Mouse (Mus musculus) MEL (cell line): ENCODE results near the gene Hax1. TPM values are rescaled to one million over a fixed set of nuclear protein-coding genes. Genes with fewer than 3 reads are reported as not detected.

Source experiments
- DNase-seq: peaks from one replicate; pipeline ENCODE4 v3.0.0; 2011; ENCODE audit warnings: low read depth, low spot score
- H3K27ac ChIP-seq: 2 replicates; pipeline ENCODE4 v1.5.1; 2012; ENCODE audit warnings: low read depth, mild to moderate bottlenecking, control low read depth, low read length, moderate library complexity; ENCODE audit not compliant: control insufficient read depth
- H3K27me3 ChIP-seq, 2 experiments: fragments of 150-350 bp in 1 of 2; sonication (generic) in 1 of 2; 2 replicates each; pipeline ENCODE4 v1.6.1; 2012; ENCODE audit warnings: low read length in 2 of 2, mild to moderate bottlenecking in 2 of 2, improper control_type of control experiment in 1 of 2, moderate library complexity in 1 of 2; ENCODE audit not compliant: insufficient read depth in 2 of 2, control insufficient read depth in 1 of 2
- H3K36me3 ChIP-seq, 2 experiments: 2 replicates each; pipeline ENCODE4 v1.6.1; 2012 to 2014; ENCODE audit warnings: low read length in 2 of 2, improper control_type of control experiment in 1 of 2, inconsistent platforms in 1 of 2, mild to moderate bottlenecking in 1 of 2; ENCODE audit not compliant: insufficient read depth in 2 of 2, control insufficient read depth in 1 of 2
- H3K4me1 ChIP-seq, 2 experiments: fragments of 150-350 bp in 1 of 2; sonication (generic) in 1 of 2; 2 replicates each; pipeline ENCODE4 v1.6.1; 2012; ENCODE audit warnings: low read length in 2 of 2, improper control_type of control experiment in 1 of 2, mild to moderate bottlenecking in 1 of 2; ENCODE audit not compliant: insufficient read depth in 2 of 2, control insufficient read depth in 1 of 2
- H3K4me3 ChIP-seq, 2 experiments: fragments of 150-350 bp in 1 of 2; sonication (generic) in 1 of 2; 2 replicates each; pipeline ENCODE4 v1.5.1; 2012; ENCODE audit warnings: low read depth in 2 of 2, low read length in 2 of 2, mild to moderate bottlenecking in 2 of 2, moderate library complexity in 2 of 2, control low read depth in 1 of 2, improper control_type of control experiment in 1 of 2; ENCODE audit not compliant: control insufficient read depth in 1 of 2, insufficient read depth in 1 of 2
- H3K79me2 ChIP-seq: 2 replicates; pipeline ENCODE4 v1.6.1; 2012; ENCODE audit warnings: mild to moderate bottlenecking, low read length, moderate library complexity; ENCODE audit not compliant: control insufficient read depth, poor library complexity, insufficient read depth
- H3K9ac ChIP-seq: 2 replicates; pipeline ENCODE4 v1.6.1; 2012; ENCODE audit warnings: low read depth, mild to moderate bottlenecking, control low read depth, low read length, moderate library complexity; ENCODE audit not compliant: control insufficient read depth, poor library complexity, severe bottlenecking
- H3K9me3 ChIP-seq: fragments of 150-350 bp; sonication (generic); replicated peaks from 2 replicates; pipeline ENCODE4 v1.6.1; 2012; ENCODE audit warnings: mild to moderate bottlenecking, low read length, improper control_type of control experiment, moderate library complexity; ENCODE audit not compliant: insufficient read depth
- CHD2 ChIP-seq: IDR thresholded peaks from 2 replicates; pipeline ENCODE4 v1.6.1; 2011; ENCODE audit warnings: low read length, improper control_type of control experiment
- CTCF ChIP-seq, 3 experiments: IDR thresholded peaks in 2 of 3; conservative IDR thresholded peaks in 1 of 3; 2 replicates each; pipeline ENCODE4 v1.5.1; 2011 to 2012; ENCODE audit warnings: low read length in 3 of 3, low read depth in 2 of 3, mild to moderate bottlenecking in 2 of 3, improper control_type of control experiment in 1 of 3, inconsistent platforms in 1 of 3, mixed read lengths in 1 of 3, moderate library complexity in 1 of 3; ENCODE audit not compliant: control insufficient read depth in 1 of 3, insufficient read depth in 1 of 3, poor library complexity in 1 of 3, severe bottlenecking in 1 of 3
- ELF1 ChIP-seq: IDR thresholded peaks from 2 replicates; pipeline ENCODE4 v1.6.1; 2014; ENCODE audit warnings: low read depth, mild to moderate bottlenecking, inconsistent platforms, low read length, improper control_type of control experiment, moderate library complexity
- EP300 ChIP-seq, 2 experiments: IDR thresholded peaks; 2 replicates each; pipeline ENCODE4 v1.6.1; 2011; ENCODE audit warnings: improper control_type of control experiment in 2 of 2, low read length in 2 of 2, low read depth in 1 of 2, mild to moderate bottlenecking in 1 of 2
- ETS1 ChIP-seq: IDR thresholded peaks from 2 replicates; pipeline ENCODE4 v1.6.1; 2012; ENCODE audit warnings: low read depth, mild to moderate bottlenecking, inconsistent platforms, low read length, improper control_type of control experiment, moderate library complexity
- GATA1 ChIP-seq: IDR thresholded peaks from 2 replicates; pipeline ENCODE4 v1.6.1; 2011; ENCODE audit warnings: low read depth, low read length, improper control_type of control experiment
- HCFC1 ChIP-seq: IDR thresholded peaks from 2 replicates; pipeline ENCODE4 v1.6.1; 2012; ENCODE audit warnings: low read depth, mild to moderate bottlenecking, inconsistent platforms, low read length, improper control_type of control experiment, moderate library complexity
- JUND ChIP-seq: IDR thresholded peaks from 2 replicates; pipeline ENCODE4 v1.6.1; 2011; ENCODE audit warnings: low read depth, mild to moderate bottlenecking, improper control_type of control experiment, low read length
- MAX ChIP-seq: IDR thresholded peaks from 2 replicates; pipeline ENCODE4 v1.6.1; 2011; ENCODE audit warnings: low read length, improper control_type of control experiment
- MAZ ChIP-seq: IDR thresholded peaks from 2 replicates; pipeline ENCODE4 v1.6.1; 2012; ENCODE audit warnings: low read depth, mild to moderate bottlenecking, inconsistent platforms, low read length, improper control_type of control experiment
- MXI1 ChIP-seq: IDR thresholded peaks from 2 replicates; pipeline ENCODE4 v1.6.1; 2011; ENCODE audit warnings: mild to moderate bottlenecking, low read depth, low read length, improper control_type of control experiment
- MYC ChIP-seq: IDR thresholded peaks from 2 replicates; pipeline ENCODE4 v1.6.1; 2011; ENCODE audit warnings: low read depth, mild to moderate bottlenecking, low read length, improper control_type of control experiment, moderate library complexity
- POLR2A ChIP-seq, 2 experiments: IDR thresholded peaks; 2 replicates each; pipeline ENCODE4 v1.6.1; 2011 to 2012; ENCODE audit warnings: low read length in 2 of 2, mild to moderate bottlenecking in 2 of 2, control low read depth in 1 of 2, improper control_type of control experiment in 1 of 2, low read depth in 1 of 2, moderate library complexity in 1 of 2; ENCODE audit not compliant: control insufficient read depth in 1 of 2, insufficient read depth in 1 of 2, poor library complexity in 1 of 2
- POLR2AphosphoS2 ChIP-seq: IDR thresholded peaks from 2 replicates; pipeline ENCODE4 v1.6.1; 2011; ENCODE audit warnings: low read length, improper control_type of control experiment
- RAD21 ChIP-seq: IDR thresholded peaks from 2 replicates; pipeline ENCODE4 v1.6.1; 2011; ENCODE audit warnings: mild to moderate bottlenecking, low read depth, low read length, improper control_type of control experiment
- RCOR1 ChIP-seq: IDR thresholded peaks from 2 replicates; pipeline ENCODE4 v1.6.1; 2012; ENCODE audit warnings: low read depth, mild to moderate bottlenecking, inconsistent platforms, low read length, improper control_type of control experiment
- SIN3A ChIP-seq: IDR thresholded peaks from 2 replicates; pipeline ENCODE4 v1.6.1; 2012; ENCODE audit warnings: low read length, improper control_type of control experiment, inconsistent platforms
- TAL1 ChIP-seq: IDR thresholded peaks from 2 replicates; pipeline ENCODE4 v1.6.1; 2012; ENCODE audit warnings: mild to moderate bottlenecking, inconsistent platforms, low read length, moderate library complexity, mixed read lengths
- TBP ChIP-seq: IDR thresholded peaks from 2 replicates; pipeline ENCODE4 v1.8.0; 2011; ENCODE audit warnings: low read depth, low read length, improper control_type of control experiment
- TCF12 ChIP-seq: IDR thresholded peaks from 2 replicates; pipeline ENCODE4 v1.6.1; 2014; ENCODE audit warnings: low read depth, mild to moderate bottlenecking, inconsistent platforms, low read length, improper control_type of control experiment, moderate library complexity
- UBTF ChIP-seq: IDR thresholded peaks from 2 replicates; pipeline ENCODE4 v1.6.1; 2012; ENCODE audit warnings: low read depth, mild to moderate bottlenecking, inconsistent platforms, low read length, improper control_type of control experiment, moderate library complexity, borderline replicate concordance; ENCODE audit not compliant: insufficient read depth
- USF1 ChIP-seq: IDR thresholded peaks from 2 replicates; pipeline ENCODE4 v1.6.1; 2014; ENCODE audit warnings: low read depth, mild to moderate bottlenecking, inconsistent platforms, low read length, improper control_type of control experiment, moderate library complexity
- USF2 ChIP-seq, 2 experiments: IDR thresholded peaks; 2 replicates each; pipeline ENCODE4 v1.6.1; 2011 to 2012; ENCODE audit warnings: improper control_type of control experiment in 2 of 2, low read length in 2 of 2, borderline replicate concordance in 1 of 2, inconsistent platforms in 1 of 2, low read depth in 1 of 2, mild to moderate bottlenecking in 1 of 2; ENCODE audit not compliant: insufficient read depth in 1 of 2
- ZKSCAN1 ChIP-seq: IDR thresholded peaks from 2 replicates; pipeline ENCODE4 v1.6.1; 2012; ENCODE audit warnings: low read depth, mild to moderate bottlenecking, inconsistent platforms, low read length, improper control_type of control experiment, moderate library complexity
- ZMIZ1 ChIP-seq: IDR thresholded peaks from 2 replicates; pipeline ENCODE4 v1.6.1; 2012; ENCODE audit warnings: low read depth, mild to moderate bottlenecking, inconsistent platforms, low read length, improper control_type of control experiment, moderate library complexity
- polyA plus RNA-seq, 2 experiments: library from polyadenylated mRNA; stranded (reverse) in 1 of 2; unstranded in 1 of 2; fragments of >175 nt in 1 of 2; fragments of >200 nt in 1 of 2; gene quantifications; 2 replicates each; pipeline versions ENCODE4 v1.2.1 to v1.2.4; 2012; ENCODE audit warnings: low replicate concordance in 2 of 2, low read depth in 1 of 2; ENCODE audit not compliant: insufficient read length in 2 of 2, insufficient read depth in 1 of 2, missing spikeins in 1 of 2
- total RNA-seq: library from RNA; depleted of rRNA; stranded (reverse); fragments of 300-350 nt; gene quantifications from 2 replicates; pipeline ENCODE4 v1.2.3, GENCODE M21; 2012

Gene Hax1
- total and polyA plus RNA-seq, 3 experiments: 232 to 322 TPM; not detected in 1

DNA sequence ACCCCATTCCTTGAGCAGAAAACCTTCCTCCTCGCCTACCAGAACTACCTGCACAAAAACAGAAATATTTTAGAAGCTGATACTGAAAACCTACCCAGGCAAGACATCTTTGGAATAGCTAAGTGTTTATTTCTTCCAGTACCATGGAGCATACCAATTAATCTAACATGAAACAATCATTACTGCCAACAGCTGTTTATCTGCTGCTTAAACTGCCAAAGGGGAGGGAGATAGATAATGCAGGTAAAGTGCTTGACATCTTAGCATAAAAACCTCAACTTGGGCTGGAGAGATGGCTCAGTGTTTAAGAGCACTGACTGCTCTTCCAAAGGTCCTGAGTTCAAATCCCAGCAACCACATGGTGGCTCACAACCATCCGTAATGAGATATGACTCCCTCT is 36.1 kb upstream of the Hax1 start:
- peaks cover 36 to 89% of the 10 kb centered on the region in 2 experiments for H3K36me3 ChIP-seq
- no peak overlapping the region for H3K9ac ChIP-seq
- H3K9me3 ChIP-seq: no peaks in the 10 kb centered on the region
- peaks cover 2 to 10% of the 10 kb centered on the region in 2 experiments; a peak in 3 of 4 replicates for H3K4me1 ChIP-seq
- H3K4me3 ChIP-seq: no peak overlapping the region
- DNase-seq: no peak
- no peak overlapping the region for H3K27ac ChIP-seq
- TF ChIP-seq ETS1: 0 out of 2 replicates have a peak, but pooled peaks have one; percentile 45
- TF ChIP-seq GATA1: no peak
- TF ChIP-seq UBTF: no peak
- TF ChIP-seq CHD2: no peak
- no peak for TF ChIP-seq USF1
- TF ChIP-seq SIN3A: 0 out of 2 replicates have a peak, but pooled peaks have one; percentile 21
- TF ChIP-seq MAZ: no peak
- no peak for TF ChIP-seq CTCF (IDR thresholded peaks at IDR 0.05 in 2 of 3, conservative IDR thresholded peaks at IDR 0.05 in 1 of 3; ENCODE audit: control insufficient read depth in 1 of 3, insufficient read depth in 1 of 3, low read depth in 2 of 3, low read length in 3 of 3, poor library complexity in 1 of 3, severe bottlenecking in 1 of 3)
- TF ChIP-seq EP300 (IDR thresholded peaks at IDR 0.05; ENCODE audit: low read depth in 1 of 2, low read length in 2 of 2): peak; percentile 21 to 71; a peak in 2 of 4 replicates
- no peak for TF ChIP-seq MAX
- no peak for TF ChIP-seq USF2 (IDR thresholded peaks at IDR 0.05; ENCODE audit: borderline replicate concordance in 1 of 2, insufficient read depth in 1 of 2, low read depth in 1 of 2, low read length in 2 of 2)
- no peak for TF ChIP-seq JUND
- TF ChIP-seq POLR2AphosphoS2: 0 out of 2 replicates have a peak, but pooled peaks have one; percentile 25
- TF ChIP-seq TCF12: peak; percentile 41; the same call in 1 of the 2 replicates
- no peak for TF ChIP-seq POLR2A (IDR thresholded peaks at IDR 0.05; ENCODE audit: control insufficient read depth in 1 of 2, insufficient read depth in 1 of 2, low read depth in 1 of 2, low read length in 2 of 2, poor library complexity in 1 of 2)
- TF ChIP-seq RAD21: no peak
- no peak for TF ChIP-seq ZKSCAN1
- H3K79me2 ChIP-seq: 0 out of 2 replicates have a peak, but pooled peaks cover 2% of the 10 kb centered on the region
- no peaks in the 10 kb centered on the region for H3K27me3 ChIP-seq

DNA sequence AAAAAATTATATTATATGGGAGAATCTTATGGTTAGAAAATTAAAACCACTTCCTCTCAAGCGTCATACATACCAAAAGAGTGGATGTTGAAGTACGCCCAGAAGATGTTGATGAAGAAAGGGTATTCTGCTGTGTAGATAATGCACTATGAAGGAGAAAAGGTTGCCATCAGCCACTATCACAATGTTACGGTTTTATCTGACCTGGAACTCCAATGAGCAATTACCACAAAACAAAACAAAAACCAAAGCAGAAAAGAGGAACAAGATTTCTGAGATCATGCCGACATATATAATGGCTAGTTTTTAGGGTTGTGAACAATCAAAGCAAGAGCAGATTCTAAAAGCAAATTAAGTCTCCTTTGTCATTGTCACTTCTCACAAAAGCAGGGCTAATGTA is 18.0 kb upstream of the Hax1 start:
- H3K9me3 ChIP-seq: no peaks in the 10 kb centered on the region
- DNase-seq: peak; percentile 89
- H3K9ac ChIP-seq: no peak overlapping the region
- H3K27ac ChIP-seq: no peak overlapping the region
- no peak overlapping the region for H3K4me3 ChIP-seq
- H3K4me1 ChIP-seq: peaks cover 4 to 7% of the 10 kb centered on the region in 2 experiments
- H3K79me2 ChIP-seq: 0 out of 2 replicates have a peak, but pooled peaks cover 1% of the 10 kb centered on the region
- peak in 1 of 2 experiments; percentile 4; a peak in 1 of 4 replicates for TF ChIP-seq POLR2A (IDR thresholded peaks at IDR 0.05; ENCODE audit: control insufficient read depth in 1 of 2, insufficient read depth in 1 of 2, low read depth in 1 of 2, low read length in 2 of 2, poor library complexity in 1 of 2)
- TF ChIP-seq MXI1: peak; percentile 82
- TF ChIP-seq TAL1: 0 out of 2 replicates have a peak, but pooled peaks have one; percentile 14
- 0 out of 2 replicates have a peak, but pooled peaks have one; percentile 22 for TF ChIP-seq HCFC1
- 0 out of 2 replicates have a peak, but pooled peaks have one; percentile 2 for TF ChIP-seq USF1
- peak; percentile 69 for TF ChIP-seq TCF12
- TF ChIP-seq RCOR1: peak; percentile 99
- peak; percentile 66 to 84 for TF ChIP-seq EP300 (IDR thresholded peaks at IDR 0.05; ENCODE audit: low read depth in 1 of 2, low read length in 2 of 2)
- peak; percentile 88 for TF ChIP-seq ETS1
- TF ChIP-seq MYC: no peak
- peak; percentile 97 for TF ChIP-seq GATA1
- no peak for TF ChIP-seq MAX
- TF ChIP-seq ZMIZ1: no peak
- TF ChIP-seq SIN3A: peak; percentile 84
- TF ChIP-seq ELF1: peak; percentile 3; the same call in 1 of the 2 replicates
- TF ChIP-seq USF2 (IDR thresholded peaks at IDR 0.05; ENCODE audit: borderline replicate concordance in 1 of 2, insufficient read depth in 1 of 2, low read depth in 1 of 2, low read length in 2 of 2): no peak
- TF ChIP-seq TBP: 0 out of 2 replicates have a peak, but pooled peaks have one; percentile 29
- no peak for TF ChIP-seq JUND
- no peaks in the 10 kb centered on the region for H3K27me3 ChIP-seq
- H3K36me3 ChIP-seq: peaks cover 32 to 80% of the 10 kb centered on the region in 2 experiments
